In genomic region chr9:106123599-106123998, GRCm38 (mm10) we compare ENCODE assay signal across 8 mouse cellular contexts. TPM values are rescaled to one million over a fixed set of nuclear protein-coding genes. Genes with fewer than 3 reads are reported as not detected.
DNase-seq lines count a peak whose midpoint lies in the region; ATAC-seq lines count a peak whose summit lies in the region.

No protein-coding gene starts in this region.

- ATAC-seq in erythroid progenitor cell, adult 5-6 weeks (replicated peaks; ENCODE audit: low FRiP score, poor library complexity, severe bottlenecking): no peak

- DNase-seq in adrenal gland, adult 2 months: peak; percentile 27
- no peak for DNase-seq in adrenal gland, postnatal 4 days (ENCODE audit: low spot score in 2 of 2)
- DNase-seq in left cerebral cortex, adult 18-20 months (ENCODE audit: low spot score in 2 of 2): peak; percentile 44 to 65
- no peak for DNase-seq in left cerebral cortex, adult 11 months (ENCODE audit: low spot score)
- DNase-seq in brain, adult 2 months (ENCODE audit: low read depth, low spot score): peak; percentile 72
- DNase-seq in kidney, postnatal 14 days: peak; percentile 49
- peak; percentile 57 for DNase-seq in right cerebral cortex, adult 18-20 months

RNA-seq across cellular contexts. Expression of gene Col6a4, which starts 27.0 kb away (rescaled TPM):
- under 1 TPM; 0.14 to 0.26 TPM for total RNA-seq in adrenal gland, adult 2 months (2021)
- polyA plus RNA-seq in adrenal gland, adult 2 months (2012; rRNA removed): 0.03 and 0.31 TPM in 2 replicates
- total RNA-seq in adrenal gland, postnatal 4 days (2021): 1 to 10 TPM in 1 of 2 experiments, under 1 TPM in 1; 0.51 to 1.4 TPM
- 1 to 10 TPM in 1 of 2 experiments, under 1 TPM in 1; 0.72 to 1.5 TPM for total RNA-seq in left cerebral cortex, adult 18-20 months (2021)
- not detected in 2 replicates for total RNA-seq in erythroid progenitor cell, adult 5-6 weeks (2015; ENCODE audit: low replicate concordance)
- not detected in 2 replicates for total RNA-seq in erythroid progenitor cell, adult 5-6 weeks (2017; ENCODE audit: low replicate concordance)

RNA-seq across cellular contexts. Expression of gene Glyctk, which starts 34.3 kb away (rescaled TPM):
- total RNA-seq in adrenal gland, adult 2 months (2021): 1 to 10 TPM; 2.5 to 3.3 TPM
- polyA plus RNA-seq in adrenal gland, adult 2 months (2012; rRNA removed): 2.5 and 3.2 TPM in 2 replicates
- total RNA-seq in adrenal gland, postnatal 4 days (2021): 10 to 100 TPM in 1 of 2 experiments, 1 to 10 TPM in 1; 8.4 to 14.2 TPM
- 1 to 10 TPM; 3.6 to 3.8 TPM for total RNA-seq in left cerebral cortex, adult 18-20 months (2021)
- total RNA-seq in erythroid progenitor cell, adult 5-6 weeks (2015; ENCODE audit: low replicate concordance): 0.84 TPM in 1 of 2 replicates, not detected in the other
- 0.51 TPM in 1 of 2 replicates, not detected in the other for total RNA-seq in erythroid progenitor cell, adult 5-6 weeks (2017; ENCODE audit: low replicate concordance)

RNA-seq across cellular contexts. Expression of gene Wdr82, which starts 47.1 kb away (rescaled TPM):
- total RNA-seq in adrenal gland, adult 2 months (2021): 10 to 100 TPM; 66.8 to 75.8 TPM
- 50.5 and 67.4 TPM in 2 replicates for polyA plus RNA-seq in adrenal gland, adult 2 months (2012; rRNA removed)
- total RNA-seq in adrenal gland, postnatal 4 days (2021): 100 to 1,000 TPM in 1 of 2 experiments, 10 to 100 TPM in 1; 98.9 to 105 TPM
- total RNA-seq in left cerebral cortex, adult 18-20 months (2021): 100 to 1,000 TPM; 128 to 136 TPM
- 18.0 and 26.0 TPM in 2 replicates for total RNA-seq in erythroid progenitor cell, adult 5-6 weeks (2015; ENCODE audit: low replicate concordance)
- total RNA-seq in erythroid progenitor cell, adult 5-6 weeks (2017; ENCODE audit: low replicate concordance): 25.9 and 31.7 TPM in 2 replicates

Comparison
In these comparisons a context has a peak if more than half of its experiments do, and no peak if none do; other contexts are left out.
1. DNase-seq: peak in adrenal gland, adult 2 months (single experiment), left cerebral cortex, adult 18-20 months (2 of 2), brain, adult 2 months (single experiment), kidney, postnatal 14 days (single experiment) and right cerebral cortex, adult 18-20 months (single experiment); none in adrenal gland, postnatal 4 days (0 of 2) and left cerebral cortex, adult 11 months (single experiment).